Mouse (Mus musculus) thymus, adult 2 months (tissue): ENCODE data around the gene Klrg2.

Experiments used
- CTCF ChIP-seq: fragments of 200-500 bp; IDR thresholded peaks from 2 replicates; pipeline ENCODE4 v1.5.1; 2012; ENCODE audit warnings: mild to moderate bottlenecking, control low read depth, low read length, moderate library complexity, borderline replicate concordance; ENCODE audit not compliant: control insufficient read depth, poor library complexity, insufficient read depth; ENCODE audit errors: extremely low read depth
- POLR2A ChIP-seq: fragments of 200-500 bp; IDR thresholded peaks from 2 replicates; pipeline ENCODE4 v1.6.1; 2012; ENCODE audit warnings: mild to moderate bottlenecking, low read length, control low read depth, moderate library complexity; ENCODE audit not compliant: control insufficient read depth, poor library complexity, insufficient read depth; ENCODE audit errors: extremely low read depth

GRCm38 (mm10) chr6:38623457-38623856 is 13.6 kb downstream of the Klrg2 start:
- TF ChIP-seq CTCF (no peak), POLR2A (no peak)
